Mouse (Mus musculus): ENCODE data around the gene Nuak1.

Gene Nuak1

DNA sequence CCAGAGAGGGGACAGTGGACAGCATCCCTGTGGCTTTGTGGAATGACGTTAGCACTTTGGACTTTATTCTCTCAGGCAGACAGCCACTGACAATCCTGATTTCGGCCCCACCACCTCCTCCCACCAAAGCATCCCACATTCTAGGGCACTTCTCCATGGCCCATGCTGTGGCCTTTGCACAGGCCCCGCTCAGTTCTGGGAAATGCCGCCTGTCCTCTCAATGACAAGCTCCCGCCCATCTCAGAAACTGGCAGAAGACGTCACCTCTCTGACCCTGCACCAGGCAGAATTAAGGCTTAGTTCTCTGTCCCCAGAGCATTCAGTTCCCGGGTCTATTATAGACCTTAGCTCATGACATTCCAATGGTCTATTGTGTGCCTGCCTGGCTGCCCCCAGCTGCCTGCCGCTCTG is 7.0 kb upstream of the Nuak1 start:
- in situ Hi-C loops (cut with MboI, MseI), result no loop called here

DNA sequence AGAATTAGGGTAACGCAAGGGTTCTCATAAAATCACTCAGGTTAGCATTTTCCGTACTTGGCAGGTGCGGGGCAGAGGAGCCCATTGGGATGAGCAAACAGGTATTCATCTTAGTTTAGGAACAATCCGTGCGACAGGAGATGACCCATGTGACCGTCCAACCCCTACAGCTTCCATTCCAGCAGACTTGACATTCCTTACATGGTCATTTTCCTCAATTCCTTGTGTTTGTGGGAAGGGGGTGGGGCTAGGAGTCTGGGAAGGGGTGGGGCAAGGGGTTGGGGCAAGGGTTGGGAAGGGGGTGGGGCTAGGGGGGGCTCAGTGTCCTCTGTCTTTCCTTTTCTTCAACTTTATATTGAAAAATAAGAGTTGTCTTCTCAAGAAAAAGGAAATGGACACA is 6.3 kb upstream of the Nuak1 start:
- in situ Hi-C loops (cut with MboI, MseI), result no loop called here

DNA sequence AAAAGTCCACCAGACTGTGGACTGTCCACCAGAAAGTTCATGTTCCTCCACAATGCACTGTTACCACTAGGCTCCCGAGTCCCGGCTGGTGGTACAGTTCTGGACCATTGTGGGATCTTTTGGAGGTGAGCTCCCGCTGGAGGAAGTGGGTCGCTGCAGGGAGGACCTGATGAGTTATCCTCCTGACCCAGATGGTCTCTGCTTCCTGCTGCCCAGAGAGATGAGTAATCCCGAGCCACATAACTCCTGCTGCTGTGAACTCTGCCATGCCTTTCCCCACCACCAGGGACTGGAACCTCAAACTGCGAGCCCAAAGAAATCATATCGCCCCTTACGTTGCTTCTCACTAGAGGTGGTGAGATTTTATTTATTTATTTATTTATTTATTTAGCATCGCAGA is 4.0 kb upstream of the Nuak1 start:
- in situ Hi-C loops (cut with MboI, MseI), result no loop called here

DNA sequence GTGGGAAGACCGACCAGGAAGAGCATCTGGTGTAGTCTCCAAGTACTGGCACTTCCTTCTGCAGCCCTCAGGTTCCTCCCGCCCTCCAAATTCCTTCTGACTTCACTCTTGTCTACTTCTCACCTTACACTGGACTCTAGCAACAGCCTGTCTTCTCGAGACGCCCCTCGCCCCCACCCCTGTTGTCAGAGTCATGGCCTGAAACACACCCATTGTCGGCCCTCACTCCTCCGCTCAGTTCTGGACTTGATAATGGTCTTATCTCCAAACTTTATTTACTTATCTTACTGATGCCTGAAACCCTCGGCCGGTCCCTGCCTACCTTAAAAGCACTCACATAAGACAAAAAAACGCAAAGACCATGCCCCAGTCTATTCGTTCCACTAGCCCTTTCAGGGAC is 1.4 kb upstream of the Nuak1 start:
- in situ Hi-C loops (cut with MboI, MseI), result no loop called here

DNA sequence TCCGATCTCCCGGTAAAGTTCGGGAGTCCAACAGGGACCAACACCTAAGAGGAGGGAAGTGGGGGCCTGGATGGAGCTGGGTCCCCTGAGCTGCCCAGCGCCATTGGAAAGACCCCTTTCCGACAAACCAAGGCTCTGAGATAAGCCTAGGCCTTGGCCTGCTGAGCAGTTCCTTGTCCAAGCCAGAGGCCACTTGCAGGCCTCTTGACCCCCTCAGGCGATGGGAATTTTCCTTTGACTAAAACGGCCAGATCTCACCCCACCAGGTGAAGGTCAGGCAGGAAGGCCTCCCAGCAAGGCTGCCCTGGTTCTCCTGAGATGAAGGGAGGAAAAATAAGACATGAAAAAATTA is 1.0 kb upstream of the Nuak1 start:
- in situ Hi-C loops (cut with MboI, MseI), result no loop called here

DNA sequence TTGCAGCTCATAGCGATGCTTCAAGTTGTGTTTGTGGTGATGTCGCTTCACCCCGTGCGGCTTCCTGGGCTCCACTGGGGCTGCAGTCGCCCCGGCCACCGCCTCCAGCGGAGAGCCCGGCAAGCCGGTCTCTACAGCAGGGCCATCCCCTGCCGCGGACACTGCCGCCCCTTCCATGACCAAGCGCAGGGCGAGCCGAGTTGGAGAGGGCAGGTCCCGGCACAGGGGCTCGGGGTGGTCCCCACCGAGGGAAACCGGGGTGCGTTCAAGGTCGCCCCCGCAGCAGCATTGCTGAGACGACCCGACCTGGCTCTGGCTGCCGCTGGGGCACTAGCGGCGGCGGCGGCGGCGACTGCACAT is 236 bp downstream of the Nuak1 start:
- in situ Hi-C loops (cut with MboI, MseI), result no loop called here

DNA sequence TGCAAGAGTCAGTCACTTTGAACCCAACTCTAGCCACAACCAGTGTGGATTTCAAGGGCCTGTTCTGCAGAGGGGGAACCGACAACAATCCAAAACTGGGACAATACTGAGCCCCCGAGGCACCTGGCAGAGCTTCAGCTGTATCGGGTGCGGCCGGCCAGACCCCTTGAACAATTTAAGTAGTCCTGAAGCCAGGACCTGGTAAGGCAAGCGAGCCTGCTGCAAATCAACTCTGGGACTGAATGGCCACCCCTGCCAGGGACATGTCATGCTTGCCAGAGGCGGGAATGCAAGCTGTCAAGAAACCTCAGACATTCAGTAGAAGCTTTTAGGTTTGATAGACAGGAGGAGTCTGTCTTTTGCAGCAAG is 1.2 kb downstream of the Nuak1 start:
- in situ Hi-C loops (cut with MboI, MseI), result loop anchor here (10.0 kb wide), 1 partner anchor 1474 kb away; no protein-coding TSS in a partner anchor

DNA sequence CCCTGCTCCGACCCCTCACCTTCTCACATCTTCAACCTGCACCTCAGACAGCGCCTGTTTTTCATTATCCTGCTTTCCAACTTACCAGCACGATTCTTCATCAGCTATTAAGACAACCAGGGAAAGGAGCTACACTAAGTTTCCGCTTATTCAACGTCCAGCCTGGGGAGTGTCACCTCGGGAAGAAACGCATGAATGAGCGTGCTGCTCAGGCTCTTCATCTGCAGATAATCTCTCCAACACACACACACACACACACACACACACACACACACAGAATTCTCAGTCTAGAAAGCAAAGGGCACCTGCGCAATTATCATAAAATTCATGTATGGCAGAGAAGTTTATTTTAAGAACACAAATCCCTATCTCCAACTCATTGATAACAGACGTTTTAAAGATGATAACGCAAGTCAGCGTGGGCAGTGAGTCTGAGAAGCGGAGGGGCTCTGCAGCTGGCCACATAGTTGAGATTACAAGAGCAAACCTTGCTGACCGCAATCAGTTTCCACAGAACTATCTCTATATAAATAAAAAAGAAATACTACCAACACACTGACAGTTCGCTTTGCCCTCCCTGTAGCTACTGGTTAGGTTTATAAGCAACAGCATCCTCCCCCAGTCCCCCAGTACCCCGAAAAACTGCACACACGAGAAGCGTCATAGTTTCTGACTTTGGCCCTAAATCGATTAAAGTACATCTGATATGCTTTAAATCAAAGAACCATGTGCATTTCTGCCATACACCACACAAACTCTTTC is 1.8 kb downstream of the Nuak1 start:
- in situ Hi-C loops (cut with MboI, MseI), result loop anchor here (10.0 kb wide), 1 partner anchor 1474 kb away; no protein-coding TSS in a partner anchor

DNA sequence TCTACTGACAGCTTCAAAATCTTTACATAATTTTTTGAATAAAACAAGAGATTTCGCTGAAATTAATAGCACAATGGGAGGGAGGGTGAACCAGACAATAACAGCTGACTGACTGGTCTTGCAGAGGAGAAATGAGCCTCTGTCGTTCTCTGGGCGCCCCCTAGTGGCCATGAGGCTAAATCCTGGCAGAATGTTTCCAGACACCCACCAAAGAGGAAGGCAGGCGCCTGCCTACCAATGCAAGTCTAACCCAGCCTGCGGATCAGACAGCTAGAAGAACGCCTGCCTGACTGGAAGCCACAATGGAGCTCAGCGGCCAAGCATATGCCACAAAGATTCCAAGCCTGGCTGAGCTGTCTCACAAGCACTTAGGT is 2.4 kb downstream of the Nuak1 start:
- in situ Hi-C loops (cut with MboI, MseI), result loop anchor here (10.0 kb wide), 1 partner anchor 1473 kb away; no protein-coding TSS in a partner anchor

DNA sequence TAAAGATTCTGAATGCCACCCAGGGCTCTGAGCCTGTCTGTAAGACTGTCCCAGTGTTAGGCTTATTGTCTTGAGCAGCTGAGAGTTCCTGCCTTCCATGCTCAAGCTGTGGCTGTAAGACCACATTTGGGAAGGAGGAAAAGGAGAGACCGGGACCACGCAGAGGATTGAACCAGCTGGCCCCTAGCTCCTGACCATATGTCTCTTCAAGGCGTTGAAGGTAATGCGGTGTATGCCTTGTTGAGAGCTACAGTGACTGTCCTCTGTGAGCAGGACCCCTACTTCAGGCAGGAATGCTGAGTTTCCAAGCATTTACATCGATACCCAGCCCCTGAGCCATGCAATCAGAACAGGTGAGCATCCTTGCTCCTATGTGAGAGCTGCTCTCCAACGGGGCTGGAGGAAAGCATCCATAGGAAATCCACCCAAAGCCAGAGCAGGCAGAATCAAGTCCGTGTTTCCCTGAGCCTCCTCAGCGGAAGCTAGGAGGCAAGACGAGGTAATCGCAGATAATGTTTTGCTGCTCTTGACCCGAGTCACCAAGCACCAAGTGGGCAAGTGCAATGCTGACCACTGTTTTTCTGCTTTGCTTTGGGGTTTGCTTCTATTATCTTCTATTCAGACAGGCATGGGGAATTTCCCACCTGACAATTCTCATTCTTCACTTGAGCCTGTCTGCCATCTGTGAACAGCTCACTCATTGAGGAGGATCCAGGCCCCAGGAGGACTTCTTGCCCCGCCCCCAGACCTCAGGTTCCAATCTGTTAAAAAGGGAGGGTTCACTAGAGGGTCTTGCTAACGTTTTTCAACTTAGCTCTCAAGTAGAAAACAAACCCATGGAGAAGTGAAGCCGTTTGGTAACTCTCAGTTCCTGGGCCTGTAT is 3.0 kb downstream of the Nuak1 start:
- in situ Hi-C loops (cut with MboI, MseI), result loop anchor here (10.0 kb wide), 1 partner anchor 1473 kb away; no protein-coding TSS in a partner anchor

DNA sequence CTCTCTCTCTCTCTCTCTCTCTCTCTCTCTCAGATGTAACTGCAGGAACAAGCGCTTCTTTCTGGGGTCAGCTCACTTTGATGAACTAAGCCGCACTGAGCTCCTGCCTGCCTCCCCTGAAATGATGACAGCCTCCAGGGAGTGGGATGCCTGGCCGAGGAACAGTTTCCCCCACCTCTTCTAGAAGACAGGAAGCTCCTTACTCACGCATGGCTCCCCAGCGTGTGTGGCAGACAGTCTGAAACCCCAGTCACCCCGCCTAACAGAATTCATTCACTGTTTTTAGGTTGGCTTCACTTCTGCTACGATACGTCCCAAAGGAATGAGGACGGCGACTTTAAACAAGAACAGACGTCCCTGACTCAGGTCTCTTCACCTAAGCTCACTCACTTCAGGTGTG is 4.5 kb downstream of the Nuak1 start:
- in situ Hi-C loops (cut with MboI, MseI), result loop anchor here (10.0 kb wide), 1 partner anchor 1471 kb away; no protein-coding TSS in a partner anchor

DNA sequence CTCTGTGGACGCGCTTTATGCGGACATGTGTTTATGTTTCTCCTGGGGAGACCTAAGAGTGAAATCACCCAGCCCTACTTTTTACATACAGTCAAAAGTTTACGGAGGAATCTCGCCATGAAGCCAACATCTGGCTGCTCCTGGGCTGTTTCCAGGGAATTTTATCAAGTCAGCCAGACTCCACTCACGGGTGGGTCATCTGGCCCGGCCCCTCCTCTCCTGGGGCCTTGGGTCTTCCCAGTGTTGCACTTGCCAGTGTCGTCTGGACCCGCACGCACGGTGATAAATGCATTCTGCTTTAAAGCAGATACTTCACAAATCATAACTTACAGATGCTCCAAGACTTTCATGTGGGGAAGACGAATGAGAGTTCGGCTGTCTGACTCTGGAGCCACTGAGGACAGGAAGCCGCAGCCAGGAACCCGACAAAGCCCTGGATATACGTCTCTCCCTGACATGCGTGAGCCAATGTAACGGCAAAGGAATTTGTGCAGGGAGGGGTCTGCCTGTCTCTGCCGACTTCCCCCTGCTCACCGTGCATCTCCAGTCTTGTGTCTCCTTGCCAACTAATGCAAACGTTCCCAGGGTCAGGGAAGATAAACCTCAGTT is 7.1 kb downstream of the Nuak1 start:
- in situ Hi-C loops (cut with MboI, MseI), result loop anchor here (10.0 kb wide), 1 partner anchor 1468 kb away; no protein-coding TSS in a partner anchor

DNA sequence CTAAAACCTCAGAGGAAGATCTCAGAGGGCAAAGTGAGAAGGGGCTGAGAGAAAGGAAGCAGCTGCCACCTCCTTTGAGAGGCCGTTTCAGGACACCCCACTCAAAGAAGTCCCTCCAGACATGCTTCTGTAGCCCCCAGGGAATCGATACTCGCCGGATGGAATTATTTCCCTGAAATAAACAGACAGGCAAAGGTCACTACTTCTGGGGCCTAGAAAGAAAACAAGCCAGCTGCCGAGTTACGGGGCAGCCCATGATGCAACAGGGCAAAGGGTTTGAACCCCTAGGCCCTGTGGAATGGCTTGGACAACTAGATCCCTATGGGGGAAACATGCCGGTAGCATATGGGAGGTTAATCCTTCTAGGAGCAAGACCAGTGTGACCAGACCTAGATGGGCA is 16.0 kb downstream of the Nuak1 start:
- in situ Hi-C loops (cut with MboI, MseI), result no loop called here

DNA sequence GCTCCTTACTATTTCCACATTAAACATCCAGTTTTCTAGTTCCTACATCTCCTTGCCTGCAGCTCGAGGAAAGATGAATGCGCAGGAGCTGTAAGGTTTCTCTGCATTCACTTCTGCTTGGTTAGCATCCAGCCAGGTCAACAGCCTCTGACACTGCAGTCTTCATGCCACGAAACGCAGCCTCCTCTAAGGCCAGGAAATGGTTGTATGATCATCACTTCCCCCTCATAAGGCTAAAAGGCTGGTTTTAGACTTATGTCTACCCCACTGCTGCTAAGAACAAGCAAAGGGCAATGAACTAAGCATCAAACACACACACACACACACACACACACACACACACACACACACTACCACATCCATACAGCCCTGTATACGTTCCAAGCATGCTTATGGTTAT is 16.5 kb downstream of the Nuak1 start:
- in situ Hi-C loops (cut with MboI, MseI), result no loop called here

DNA sequence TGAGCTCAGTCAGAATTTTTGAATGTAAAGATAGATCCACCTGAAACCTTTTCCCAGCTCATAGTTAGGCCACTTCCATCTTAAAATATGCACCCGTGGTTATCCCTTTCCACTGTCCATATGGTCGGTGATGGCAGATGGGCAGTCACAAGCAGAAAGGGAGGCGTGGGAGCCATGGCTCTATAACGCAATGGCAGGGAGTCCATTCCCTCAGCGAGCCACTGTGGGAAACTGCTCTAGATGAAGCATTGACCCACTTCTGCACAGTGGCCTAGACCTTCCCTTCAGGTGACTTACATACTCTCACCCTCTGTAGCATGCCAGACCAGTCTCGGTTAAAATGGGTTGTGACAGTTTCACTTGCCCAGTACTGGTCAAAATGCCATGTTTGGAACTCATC is 19.8 kb downstream of the Nuak1 start:
- in situ Hi-C loops (cut with MboI, MseI), result no loop called here

DNA sequence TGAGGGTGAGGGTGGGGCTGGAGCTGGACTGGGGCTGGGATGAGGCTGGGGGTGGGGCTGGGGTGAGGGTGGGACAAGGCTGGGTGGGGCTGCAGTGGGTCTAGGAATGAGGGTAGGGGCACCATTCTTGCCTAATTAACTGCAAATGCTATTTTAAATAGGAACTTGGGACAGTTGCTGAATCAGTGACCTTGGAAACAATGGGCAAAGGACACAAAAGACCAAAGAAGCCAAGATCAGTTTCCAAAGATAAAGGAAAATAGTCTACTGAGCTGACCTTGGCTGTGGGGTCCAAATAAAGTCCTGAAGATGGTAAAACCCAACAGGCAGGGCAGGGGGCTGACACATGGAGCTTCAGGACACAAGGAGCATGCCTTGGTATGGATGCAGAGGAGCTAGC is 22.0 kb downstream of the Nuak1 start:
- in situ Hi-C loops (cut with MboI, MseI), result no loop called here

DNA sequence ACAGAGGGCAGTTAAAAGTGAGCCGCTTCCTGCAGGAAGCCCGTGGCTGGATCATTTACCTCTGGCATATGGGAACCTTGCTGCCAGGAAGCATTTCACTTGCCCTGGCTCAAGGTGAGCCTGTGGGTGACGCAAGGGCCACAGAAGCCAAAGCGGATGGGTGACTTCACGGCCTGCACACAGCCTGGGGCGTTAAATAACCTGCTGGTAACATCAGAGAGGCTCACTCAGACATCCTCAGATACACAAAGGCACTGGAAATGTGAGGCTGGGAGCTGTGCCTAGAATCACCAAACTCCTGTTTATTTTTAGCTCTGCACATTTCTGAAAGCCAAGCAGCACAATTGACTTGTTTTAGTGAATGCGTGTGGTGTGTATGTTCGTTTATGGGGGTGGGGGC is 23.6 kb downstream of the Nuak1 start:
- in situ Hi-C loops (cut with MboI, MseI), result no loop called here

DNA sequence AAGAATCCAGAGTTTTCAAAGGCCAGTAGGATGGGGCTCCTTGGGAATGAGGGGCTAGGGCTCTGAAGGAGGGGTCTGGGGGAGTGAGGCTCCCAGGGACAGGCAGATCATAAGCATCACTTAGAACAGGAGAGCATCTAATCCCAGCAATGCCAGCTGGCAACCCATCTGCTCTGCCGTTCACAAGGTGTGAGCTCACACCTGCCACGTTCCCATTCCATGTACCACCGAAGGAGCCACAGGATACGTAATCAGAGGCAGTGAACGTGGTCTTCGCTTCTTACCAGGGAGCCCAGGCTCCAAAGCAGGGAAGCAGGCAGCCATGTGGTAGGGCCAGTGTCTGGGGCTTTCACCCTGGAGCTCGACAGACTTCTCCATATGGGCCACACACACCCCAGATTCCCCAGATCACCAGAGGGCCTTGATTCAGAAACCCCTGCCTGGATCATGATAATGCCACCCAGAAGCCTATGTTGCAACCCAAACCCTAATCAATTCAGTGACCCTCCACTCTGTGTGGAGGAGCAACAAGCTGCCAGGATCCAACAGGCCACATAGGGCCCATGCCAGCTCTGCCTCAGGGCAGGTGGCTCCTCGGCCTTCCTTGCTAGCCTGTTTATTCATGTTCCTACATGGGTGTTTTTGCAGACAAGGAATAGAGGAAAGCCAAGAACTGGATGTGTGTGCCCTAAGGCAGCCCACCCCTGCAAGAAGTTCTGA is 25.3 kb downstream of the Nuak1 start:
- in situ Hi-C loops (cut with MboI, MseI), result no loop called here

DNA sequence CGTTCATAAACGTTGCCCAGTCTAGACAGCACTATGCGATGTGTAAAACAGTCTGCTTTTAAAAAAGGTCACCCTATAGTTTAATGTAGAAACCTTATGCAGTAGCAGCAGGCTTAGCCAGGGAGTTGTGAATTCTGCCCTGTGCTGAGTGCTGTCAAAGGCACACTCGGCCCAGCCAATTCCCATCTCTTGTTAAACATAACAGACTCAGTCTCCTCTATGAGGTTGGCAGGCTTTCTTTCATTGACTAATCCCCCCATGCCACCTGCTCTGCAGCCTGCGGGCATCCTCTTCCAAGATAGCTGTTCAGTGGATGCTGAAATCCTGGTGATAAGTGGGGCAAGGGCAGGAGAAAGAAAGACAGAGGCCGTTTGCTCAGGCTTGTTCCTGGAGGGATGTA is 27.1 kb downstream of the Nuak1 start:
- in situ Hi-C loops (cut with MboI, MseI), result no loop called here

DNA sequence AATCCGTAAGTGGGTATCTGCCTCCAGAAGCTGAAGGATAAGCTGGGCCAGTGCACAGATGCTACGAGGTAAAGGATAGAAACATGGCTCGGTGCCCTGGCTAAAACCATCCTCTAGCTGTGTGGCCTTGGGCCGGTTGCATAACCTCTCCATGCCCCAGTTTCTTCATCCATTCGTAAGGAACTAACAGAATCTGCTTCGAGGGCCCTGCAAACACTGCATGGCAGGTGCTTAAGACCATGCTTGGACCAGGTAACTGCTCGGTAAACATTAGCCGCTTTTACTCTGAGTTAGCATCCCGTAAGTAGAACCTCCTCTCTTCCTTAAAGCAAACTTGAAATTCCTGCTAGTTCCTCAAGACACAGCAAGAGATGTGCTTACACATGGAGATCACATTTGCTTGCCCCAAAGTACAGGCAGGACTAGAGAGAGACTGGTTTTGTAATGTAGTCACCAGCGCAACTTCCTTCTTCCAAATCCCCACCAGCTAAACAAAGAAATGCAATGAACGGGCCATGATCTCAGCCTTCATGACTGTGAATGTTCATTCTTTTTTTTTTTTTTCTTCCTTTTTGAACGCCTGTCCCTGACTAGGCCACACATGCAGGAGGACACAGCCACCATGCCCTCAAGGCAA is 28.0 kb downstream of the Nuak1 start:
- in situ Hi-C loops (cut with MboI, MseI), result no loop called here

Data from T-helper 2 cell (primary cell).